Mouse (Mus musculus): ENCODE results near the gene Igf1.

Gene Igf1

GRCm38 (mm10) chr10:87914932-87915331, 56.9 kb downstream of the Igf1 start:
- H3K9me3 ChIP-seq (ENCODE audit: low read length): no peaks in the 10 kb centered on the region
- H3K27me3 ChIP-seq (ENCODE audit: insufficient read depth, low read length): no peaks in the 10 kb centered on the region
- TF ChIP-seq CTCF (conservative IDR thresholded peaks at IDR 0.05; ENCODE audit: low read length): no peak
- TF ChIP-seq NANOG (IDR thresholded peaks at IDR 0.05; ENCODE audit: borderline replicate concordance, low read length): no peak
- no peak overlapping the region for H3K4me3 ChIP-seq (replicated peaks; ENCODE audit: low read length)
- H3K4me1 ChIP-seq (replicated peaks; ENCODE audit: low read depth, low read length): no peaks in the 10 kb centered on the region
- H3K36me3 ChIP-seq (ENCODE audit: insufficient read depth, low read length): no peaks in the 10 kb centered on the region

GRCm38 (mm10) chr10:87915782-87916181, 57.7 kb downstream of the Igf1 start:
- Histone ChIP-seq H3K36me3 (ENCODE audit: insufficient read depth, low read length) (no peaks in the 10 kb centered on the region), H3K27me3 (ENCODE audit: insufficient read depth, low read length) (no peaks in the 10 kb centered on the region), H3K4me1 (replicated peaks; ENCODE audit: low read depth, low read length) (no peaks in the 10 kb centered on the region), H3K9me3 (ENCODE audit: low read length) (no peaks in the 10 kb centered on the region), H3K4me3 (replicated peaks; ENCODE audit: low read length) (no peak overlapping the region)
- no peak for TF ChIP-seq POU5F1 (IDR thresholded peaks at IDR 0.05; ENCODE audit: borderline replicate concordance, low read length)
- no peak for TF ChIP-seq CTCF (conservative IDR thresholded peaks at IDR 0.05; ENCODE audit: low read length)
- TF ChIP-seq NANOG (IDR thresholded peaks at IDR 0.05; ENCODE audit: borderline replicate concordance, low read length): no peak

GRCm38 (mm10) chr10:87922263-87922662, 64.2 kb downstream of the Igf1 start:
- H3K4me1 ChIP-seq (replicated peaks; ENCODE audit: low read depth, low read length): peaks cover 21% of the 10 kb centered on the region
- TF ChIP-seq NANOG (IDR thresholded peaks at IDR 0.05; ENCODE audit: borderline replicate concordance, low read length): no peak
- no peak for TF ChIP-seq POU5F1 (IDR thresholded peaks at IDR 0.05; ENCODE audit: borderline replicate concordance, low read length)
- TF ChIP-seq CTCF (conservative IDR thresholded peaks at IDR 0.05; ENCODE audit: low read length): no peak
- no peaks in the 10 kb centered on the region for H3K27me3 ChIP-seq (ENCODE audit: insufficient read depth, low read length)
- no peaks in the 10 kb centered on the region for H3K36me3 ChIP-seq (ENCODE audit: insufficient read depth, low read length)
- H3K9me3 ChIP-seq (ENCODE audit: low read length): no peaks in the 10 kb centered on the region
- no peak overlapping the region for H3K4me3 ChIP-seq (replicated peaks; ENCODE audit: low read length)

GRCm38 (mm10) chr10:87926564-87926963, 68.5 kb downstream of the Igf1 start:
- Histone ChIP-seq H3K4me1 (replicated peaks; ENCODE audit: low read depth, low read length) (peaks cover 35% of the 10 kb centered on the region), H3K36me3 (ENCODE audit: insufficient read depth, low read length) (no peaks in the 10 kb centered on the region), H3K9me3 (ENCODE audit: low read length) (no peaks in the 10 kb centered on the region), H3K27me3 (ENCODE audit: insufficient read depth, low read length) (no peaks in the 10 kb centered on the region), H3K4me3 (replicated peaks; ENCODE audit: low read length) (no peak overlapping the region)
- no peak for TF ChIP-seq POU5F1 (IDR thresholded peaks at IDR 0.05; ENCODE audit: borderline replicate concordance, low read length)
- peak; percentile 27; the same call in 1 of the 2 replicates for TF ChIP-seq NANOG (IDR thresholded peaks at IDR 0.05; ENCODE audit: borderline replicate concordance, low read length)
- no peak for TF ChIP-seq CTCF (conservative IDR thresholded peaks at IDR 0.05; ENCODE audit: low read length)

DNA sequence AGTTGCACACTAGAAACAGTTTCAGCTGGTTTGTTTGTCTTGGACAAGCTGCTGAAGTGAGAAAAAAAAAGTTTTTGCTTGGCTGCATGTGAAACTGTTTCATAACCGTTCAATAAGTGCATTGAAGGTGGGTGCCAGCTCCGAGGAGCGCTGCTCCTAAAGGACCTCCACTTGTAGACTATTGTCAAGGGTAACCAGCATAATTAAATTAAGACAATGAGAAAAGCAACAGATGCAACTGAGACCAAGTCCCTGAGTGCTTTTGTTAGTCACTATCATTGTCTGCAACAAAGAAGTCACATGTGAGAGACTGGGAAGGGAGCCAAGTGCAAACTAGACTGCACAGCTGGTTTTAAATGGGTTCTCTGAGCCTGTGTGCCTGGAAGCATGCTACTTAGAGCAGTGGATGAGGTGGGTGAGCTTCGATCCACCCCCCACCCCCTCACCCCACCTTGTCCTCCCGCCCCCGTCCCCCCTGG, 69.1 kb downstream of the Igf1 start:
- Histone ChIP-seq H3K9me3 (ENCODE audit: low read length) (no peaks in the 10 kb centered on the region), H3K4me3 (replicated peaks; ENCODE audit: low read length) (no peak overlapping the region), H3K36me3 (ENCODE audit: insufficient read depth, low read length) (no peaks in the 10 kb centered on the region), H3K4me1 (replicated peaks; ENCODE audit: low read depth, low read length) (peaks cover 35% of the 10 kb centered on the region), H3K27me3 (ENCODE audit: insufficient read depth, low read length) (no peaks in the 10 kb centered on the region)
- TF ChIP-seq POU5F1 (IDR thresholded peaks at IDR 0.05; ENCODE audit: borderline replicate concordance, low read length) (no peak), CTCF (conservative IDR thresholded peaks at IDR 0.05; ENCODE audit: low read length) (no peak), NANOG (IDR thresholded peaks at IDR 0.05; ENCODE audit: borderline replicate concordance, low read length) (peak; percentile 76; the same call in 1 of the 2 replicates)

- Histone ChIP-seq H3K36me3 (ENCODE audit: insufficient read depth, low read length) (no peaks in the 10 kb centered on the region), H3K27me3 (ENCODE audit: insufficient read depth, low read length) (no peaks in the 10 kb centered on the region), H3K4me3 (replicated peaks; ENCODE audit: low read length) (no peak overlapping the region), H3K9me3 (ENCODE audit: low read length) (no peaks in the 10 kb centered on the region), H3K4me1 (replicated peaks; ENCODE audit: low read depth, low read length) (no peaks in the 10 kb centered on the region)
- TF ChIP-seq POU5F1 (IDR thresholded peaks at IDR 0.05; ENCODE audit: borderline replicate concordance, low read length) (no peak), CTCF (conservative IDR thresholded peaks at IDR 0.05; ENCODE audit: low read length) (no peak), NANOG (IDR thresholded peaks at IDR 0.05; ENCODE audit: borderline replicate concordance, low read length) (no peak)
Observed at GRCm38 (mm10) chr10:87948192-87948591, 90.1 kb downstream of the Igf1 start.

GRCm38 (mm10) chr10:87971536-87971935, 113.5 kb downstream of the Igf1 start:
- Histone ChIP-seq H3K27me3 (ENCODE audit: insufficient read depth, low read length) (peaks cover 12% of the 10 kb centered on the region), H3K36me3 (ENCODE audit: insufficient read depth, low read length) (no peaks in the 10 kb centered on the region), H3K4me3 (replicated peaks; ENCODE audit: low read length) (no peak overlapping the region), H3K9me3 (ENCODE audit: low read length) (no peaks in the 10 kb centered on the region), H3K4me1 (replicated peaks; ENCODE audit: low read depth, low read length) (peaks cover 12% of the 10 kb centered on the region)
- TF ChIP-seq POU5F1 (IDR thresholded peaks at IDR 0.05; ENCODE audit: borderline replicate concordance, low read length) (no peak), CTCF (conservative IDR thresholded peaks at IDR 0.05; ENCODE audit: low read length) (no peak), NANOG (IDR thresholded peaks at IDR 0.05; ENCODE audit: borderline replicate concordance, low read length) (no peak)

DNA sequence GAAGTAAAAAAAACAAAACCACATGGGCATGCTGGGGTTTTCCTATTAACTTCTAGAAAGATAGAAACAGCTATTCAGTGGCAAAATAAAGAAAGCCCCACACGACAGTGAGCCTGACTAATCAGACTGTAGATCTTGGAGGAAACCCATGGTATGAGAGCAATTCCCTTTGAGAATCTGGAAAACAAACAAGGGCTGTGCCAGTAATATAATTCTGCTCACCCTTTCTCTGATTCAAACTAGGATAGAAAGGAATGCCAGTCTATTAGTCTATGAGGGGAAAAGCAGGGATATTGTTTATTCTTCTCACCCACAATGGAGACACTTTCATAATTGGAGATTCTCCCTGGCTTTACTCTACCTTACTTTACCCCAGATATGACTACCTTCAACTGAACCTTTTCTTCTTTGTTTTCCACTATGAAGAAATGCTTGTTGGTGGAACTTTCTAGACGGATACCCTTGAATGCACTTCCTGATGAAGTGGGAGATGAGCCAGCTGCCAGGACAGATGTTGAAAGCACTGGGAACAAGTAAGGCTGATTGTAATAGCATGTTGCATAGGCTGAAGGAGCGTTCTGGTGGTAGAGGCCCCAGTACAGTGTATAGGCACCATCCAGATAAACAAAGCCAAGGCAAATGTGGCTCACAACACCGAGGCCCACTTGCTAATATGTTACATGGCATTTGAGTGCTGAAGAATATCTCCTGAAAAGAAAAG, 116.0 kb downstream of the Igf1 start:
- H3K27me3 ChIP-seq (ENCODE audit: insufficient read depth, low read length): no peaks in the 10 kb centered on the region
- peaks cover 12% of the 10 kb centered on the region for H3K9me3 ChIP-seq (ENCODE audit: low read length)
- no peak overlapping the region for H3K4me3 ChIP-seq (replicated peaks; ENCODE audit: low read length)
- TF ChIP-seq POU5F1 (IDR thresholded peaks at IDR 0.05; ENCODE audit: borderline replicate concordance, low read length) (no peak), CTCF (conservative IDR thresholded peaks at IDR 0.05; ENCODE audit: low read length) (no peak), NANOG (IDR thresholded peaks at IDR 0.05; ENCODE audit: borderline replicate concordance, low read length) (no peak)
- H3K4me1 ChIP-seq (replicated peaks; ENCODE audit: low read depth, low read length): no peaks in the 10 kb centered on the region
- no peaks in the 10 kb centered on the region for H3K36me3 ChIP-seq (ENCODE audit: insufficient read depth, low read length)

DNA sequence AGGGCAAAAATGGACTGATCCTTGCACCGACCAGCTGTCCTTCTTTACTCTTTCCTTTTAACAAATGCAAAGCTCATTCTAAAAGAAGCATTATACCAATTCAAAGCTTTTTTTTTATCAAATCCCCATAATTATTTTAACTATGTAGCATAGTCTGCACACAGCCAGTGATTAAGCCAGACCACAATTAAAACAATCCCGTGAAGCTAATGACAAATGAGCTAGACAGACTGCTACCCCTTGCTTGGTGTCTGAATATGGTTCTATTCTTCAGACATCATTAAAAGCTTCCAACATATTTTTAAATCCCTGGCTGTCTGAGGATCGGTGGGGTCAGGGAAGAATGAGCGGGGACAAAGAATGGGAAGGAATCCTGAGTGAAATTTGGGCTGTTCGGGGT, 127.3 kb downstream of the Igf1 start:
- Histone ChIP-seq H3K4me3 (replicated peaks; ENCODE audit: low read length) (no peak overlapping the region), H3K27me3 (ENCODE audit: insufficient read depth, low read length) (no peaks in the 10 kb centered on the region), H3K36me3 (ENCODE audit: insufficient read depth, low read length) (no peaks in the 10 kb centered on the region), H3K4me1 (replicated peaks; ENCODE audit: low read depth, low read length) (no peaks in the 10 kb centered on the region), H3K9me3 (ENCODE audit: low read length) (no peaks in the 10 kb centered on the region)
- TF ChIP-seq POU5F1 (IDR thresholded peaks at IDR 0.05; ENCODE audit: borderline replicate concordance, low read length) (no peak), CTCF (conservative IDR thresholded peaks at IDR 0.05; ENCODE audit: low read length) (no peak), NANOG (IDR thresholded peaks at IDR 0.05; ENCODE audit: borderline replicate concordance, low read length) (no peak)

Data from E14TG2a.4 (cell line).